Mouse (Mus musculus) regulatory T cell (primary cell): Measurements from ENCODE around the gene Txnrd2.

Experiments
- in situ Hi-C: fragments of 300-600 bp; cut with MboI, MseI; formaldehyde crosslinking; loops from one replicate; pipeline ENCODE4 v1.15.1; 2025; ENCODE audit warnings: high pct_unique_total_duplicates

Gene Txnrd2

DNA sequence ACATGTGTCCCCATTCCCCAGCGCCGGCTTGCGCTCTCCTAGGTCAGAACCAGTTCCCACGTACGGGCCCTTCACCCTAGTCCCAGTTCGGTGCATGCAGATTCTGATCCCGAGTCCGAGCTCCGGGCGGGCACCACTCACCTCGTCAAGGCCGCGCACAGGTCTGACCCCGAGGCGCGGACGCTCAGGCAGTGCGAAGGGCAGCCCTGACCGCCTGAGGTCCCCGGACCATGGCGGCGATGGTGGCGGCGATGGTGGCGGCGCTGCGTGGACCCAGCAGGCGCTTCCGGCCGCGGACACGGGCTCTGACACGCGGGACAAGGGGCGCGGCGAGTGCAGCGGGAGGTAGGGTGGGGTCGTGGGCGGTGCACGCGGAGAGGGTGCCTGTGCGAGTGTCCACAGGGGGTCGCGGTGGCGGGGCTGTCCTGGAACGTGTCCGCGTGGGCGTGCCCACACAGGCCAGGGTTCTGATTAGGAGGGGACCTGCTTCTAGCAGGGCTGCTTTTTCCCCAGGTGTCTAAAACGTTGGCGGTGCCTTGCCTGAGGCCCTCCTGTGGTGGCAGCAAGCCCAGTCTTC, at the start of gene Txnrd2:
TSS of gene Txnrd2 (plus strand) at position 170 of the 577 bp plus-strand sequence.
- in situ Hi-C loops = no loop called here

DNA sequence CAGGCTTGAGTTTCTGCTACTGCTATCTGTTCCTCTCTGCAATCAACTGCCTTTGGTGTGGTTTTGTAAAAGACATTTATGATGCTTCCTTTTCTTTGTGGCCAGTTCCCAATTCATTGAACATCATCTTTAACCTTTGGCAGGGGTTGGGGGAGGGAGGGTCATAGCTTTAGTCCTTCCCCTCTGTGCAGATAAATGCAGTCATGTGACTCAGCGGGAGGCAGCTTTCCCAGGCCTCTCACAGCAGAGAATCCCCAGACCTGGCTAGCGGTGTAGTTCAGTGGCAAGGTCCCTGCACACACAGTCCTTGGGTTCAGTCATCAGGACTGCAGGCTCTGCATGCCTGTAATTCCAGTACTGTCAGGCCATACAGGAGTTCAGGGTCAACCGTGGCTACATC, 49.0 kb upstream of the Txnrd2 start:
- in situ Hi-C loops = no loop called here

DNA sequence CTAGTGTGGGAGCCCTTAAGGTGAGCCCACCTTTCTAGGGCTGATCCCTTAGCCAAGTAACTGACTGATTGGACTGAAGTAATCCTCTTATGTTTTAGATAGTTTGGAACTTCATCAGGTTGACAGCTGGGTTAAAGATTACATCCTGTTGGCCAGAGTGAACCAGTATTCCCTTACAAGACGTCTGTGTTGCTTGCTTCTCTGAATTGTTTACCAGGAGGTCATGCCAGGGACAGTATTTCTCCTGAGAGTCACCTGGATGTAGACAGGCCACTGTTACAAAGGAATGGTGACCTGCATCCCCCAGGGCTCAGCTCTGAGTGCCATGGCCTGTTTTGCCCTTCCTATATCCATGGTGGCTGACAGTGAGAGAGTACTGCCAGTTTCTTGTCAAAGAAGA, 47.7 kb upstream of the Txnrd2 start:
- in situ Hi-C loops = no loop called here

DNA sequence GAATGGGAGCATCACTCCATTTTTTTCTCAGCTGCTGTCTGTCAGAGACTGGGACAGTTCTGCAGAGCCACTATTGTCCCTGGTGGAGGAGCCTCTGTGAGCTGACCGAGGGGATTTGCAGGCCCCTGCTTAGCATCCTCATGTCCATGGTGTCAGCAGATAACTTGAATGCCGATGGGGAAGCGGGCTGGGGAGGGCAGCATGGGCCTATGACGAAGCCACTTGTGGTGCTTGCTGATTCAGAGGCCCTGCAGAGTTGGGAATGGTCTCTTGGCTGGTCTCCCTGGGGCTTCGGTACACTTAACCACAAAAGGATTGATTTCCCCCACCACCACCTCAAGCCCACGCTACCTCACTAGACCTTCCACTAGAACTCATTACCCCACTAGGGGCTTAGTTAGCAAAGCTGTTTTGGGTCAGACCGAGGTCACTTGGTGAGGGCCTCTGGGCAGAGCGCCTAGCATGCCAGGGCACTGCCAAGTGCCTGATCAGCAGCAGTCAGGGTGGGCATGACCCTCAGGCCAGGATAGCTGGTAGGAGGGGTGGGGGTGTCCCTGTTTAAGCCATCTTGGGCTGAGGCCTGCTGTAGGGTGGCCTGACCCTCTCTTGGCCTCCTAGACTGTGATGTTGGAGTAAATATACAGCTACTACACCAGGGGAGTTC, 46.7 kb upstream of the Txnrd2 start:
- in situ Hi-C loops = no loop called here

DNA sequence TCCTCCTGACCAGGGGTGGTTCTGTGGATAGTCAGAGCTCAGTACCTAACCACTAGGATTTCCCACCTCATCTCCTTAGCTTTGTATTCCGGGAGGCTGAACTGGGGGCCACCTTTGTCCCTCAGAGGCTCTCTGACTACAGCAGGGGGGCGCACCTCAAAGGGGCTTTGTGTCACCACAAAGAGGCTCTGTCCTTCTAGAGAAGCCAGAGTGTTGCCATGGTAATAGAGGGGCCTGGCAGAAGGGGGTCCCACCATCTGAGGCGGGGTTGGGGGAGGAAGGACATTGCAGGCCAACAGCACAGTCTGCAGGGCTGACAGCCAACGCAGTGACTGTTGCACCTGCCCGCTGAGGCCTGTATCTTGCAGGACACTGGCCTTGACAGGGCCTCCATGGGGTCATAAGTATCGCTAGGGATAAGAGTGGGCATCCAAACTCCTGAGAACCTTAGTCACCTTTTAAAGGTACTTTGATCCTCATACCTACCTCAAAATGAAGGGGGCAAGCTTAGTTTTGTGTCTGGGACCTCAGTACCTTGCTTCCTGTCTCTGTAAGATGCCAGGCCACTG, 45.6 kb upstream of the Txnrd2 start:
- in situ Hi-C loops = no loop called here

DNA sequence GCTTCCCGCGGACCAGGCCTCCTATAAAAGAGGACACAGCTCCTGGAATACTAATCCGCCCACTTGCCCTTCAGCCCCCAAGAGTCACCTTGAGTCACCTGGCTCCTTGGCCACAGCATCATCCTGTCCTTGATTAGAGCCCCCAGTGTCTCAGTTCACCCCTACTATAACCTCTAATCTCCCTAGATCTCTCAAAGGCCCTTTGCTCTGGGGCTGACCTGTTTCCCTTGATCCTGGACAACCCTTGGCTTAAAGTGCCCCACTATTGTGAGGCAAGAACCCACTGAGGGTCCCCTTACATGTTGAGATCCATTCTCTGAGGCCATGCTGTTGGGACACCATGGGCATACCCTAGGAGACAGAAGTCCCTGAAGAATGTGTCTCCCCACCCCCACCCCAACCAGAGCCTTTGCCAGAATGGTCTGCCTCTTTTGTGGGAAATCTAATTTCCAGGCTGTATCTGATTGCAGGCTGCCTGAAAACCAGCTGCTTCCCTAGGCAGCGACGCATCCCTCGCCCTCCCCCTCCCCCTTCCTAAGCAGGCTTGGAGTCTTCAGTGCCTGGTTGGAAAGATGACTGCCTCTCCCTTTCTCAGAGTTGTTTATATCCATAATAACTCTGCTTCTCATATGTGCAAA, 44.4 kb upstream of the Txnrd2 start:
- in situ Hi-C loops = no loop called here

DNA sequence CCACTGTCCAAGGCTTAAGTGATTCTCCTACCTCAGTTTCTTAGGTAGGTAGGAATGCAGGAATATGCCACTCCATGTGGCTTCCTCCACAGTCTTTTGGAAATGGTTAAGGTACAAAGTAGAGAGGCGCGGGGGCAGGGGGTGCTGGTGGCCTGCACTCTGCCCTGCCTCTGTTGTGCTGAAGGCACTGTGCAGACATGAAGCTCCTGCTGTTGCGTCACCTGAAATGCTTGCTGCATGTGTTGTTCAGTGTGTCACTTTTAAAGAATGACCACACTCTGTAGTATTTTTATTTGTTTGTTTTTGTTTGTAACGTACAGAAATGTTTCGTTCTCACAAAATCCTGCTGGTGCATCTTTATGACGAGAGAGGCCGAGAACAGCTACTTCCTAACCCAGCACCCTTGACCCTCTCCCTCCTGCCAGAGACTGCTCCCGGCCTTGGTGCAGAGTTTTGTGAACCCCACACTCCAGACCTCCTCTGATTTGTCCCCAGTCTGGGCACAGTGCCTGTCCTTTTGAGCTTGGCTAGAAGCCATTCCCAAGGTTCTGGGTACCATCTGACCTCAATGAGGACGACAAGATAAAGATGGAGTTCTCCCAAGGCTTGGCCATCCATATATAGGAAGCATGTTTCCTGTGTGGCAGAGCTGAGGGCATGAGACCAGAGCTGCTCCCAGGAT, 43.0 kb upstream of the Txnrd2 start:
- in situ Hi-C loops = no loop called here

DNA sequence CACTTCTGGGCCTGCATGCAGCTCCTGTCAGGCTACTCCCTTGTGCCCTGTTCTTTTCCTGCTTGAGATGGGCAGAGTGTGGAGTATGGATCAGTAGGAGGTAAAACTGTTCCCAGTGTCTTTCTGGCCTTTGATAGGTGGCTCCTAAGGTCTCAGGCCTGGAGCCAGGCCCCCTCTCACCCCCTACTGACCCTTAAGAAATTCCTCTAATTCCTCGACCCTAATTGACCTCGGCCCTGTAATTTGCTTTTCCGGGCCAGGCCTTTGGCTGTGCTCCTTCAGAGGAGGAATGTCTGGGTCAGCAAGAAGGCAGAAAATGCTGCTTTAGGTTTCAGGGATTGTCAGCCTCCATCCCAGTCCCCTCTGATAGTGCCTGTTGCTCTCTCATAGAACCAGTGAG, 42.4 kb upstream of the Txnrd2 start:
- in situ Hi-C loops = no loop called here

DNA sequence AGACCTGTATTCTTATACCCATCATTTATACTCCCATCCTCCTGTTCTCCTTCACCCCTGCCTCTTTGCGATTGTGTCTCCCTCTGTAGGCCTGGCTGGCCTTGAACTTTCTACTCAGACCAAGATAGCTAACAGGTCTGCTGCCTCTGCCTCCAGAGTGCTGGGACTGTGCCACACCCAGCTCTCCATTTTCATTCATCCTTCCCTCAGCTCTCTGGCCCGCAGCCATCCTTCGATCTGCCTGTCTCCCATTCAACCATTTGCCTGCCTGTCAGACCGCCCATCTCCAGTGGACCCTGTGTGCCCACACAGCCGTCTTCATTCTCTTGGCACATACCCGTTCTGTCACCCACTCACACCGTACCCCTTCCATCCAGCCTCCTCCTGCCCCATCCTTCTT, 42.0 kb upstream of the Txnrd2 start:
- in situ Hi-C loops = no loop called here

DNA sequence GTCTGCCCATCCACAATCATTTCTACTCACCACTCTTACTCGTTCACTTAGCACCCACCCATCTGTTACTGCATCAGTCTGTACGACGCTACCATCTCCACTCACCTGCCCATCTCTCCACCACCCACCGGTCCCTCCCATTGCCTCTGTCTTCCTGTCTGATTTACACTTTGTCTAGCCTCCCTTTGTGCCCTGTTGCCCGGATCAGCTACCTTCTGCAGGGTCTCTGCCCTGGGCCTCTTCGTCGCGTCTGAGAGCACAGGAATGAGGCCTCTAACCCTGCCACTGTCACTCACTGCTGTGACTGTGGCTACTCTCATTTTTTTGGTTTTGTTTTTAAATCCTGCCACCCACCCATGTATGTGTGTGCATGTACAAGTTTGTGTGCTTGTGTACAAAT, 41.5 kb upstream of the Txnrd2 start:
- in situ Hi-C loops = no loop called here

DNA sequence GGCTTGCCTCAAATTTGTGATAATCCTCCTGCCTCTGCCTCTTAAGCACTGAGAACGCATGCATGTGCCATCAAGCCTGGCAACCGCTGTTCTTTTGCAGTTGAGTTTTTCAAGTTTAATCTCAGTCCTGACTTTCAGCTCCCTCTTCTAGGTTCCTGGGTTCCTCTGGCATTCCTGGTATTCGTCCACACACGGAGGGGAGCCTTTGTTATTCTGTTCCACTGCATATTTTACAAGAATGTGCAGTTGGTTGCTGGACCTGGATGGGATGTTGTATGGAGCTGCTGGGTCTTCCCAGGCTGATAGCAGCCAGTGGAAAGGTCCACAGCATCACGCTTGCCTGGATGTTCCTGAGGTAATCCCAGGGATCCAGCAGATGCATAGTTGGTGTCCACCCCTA, 40.8 kb upstream of the Txnrd2 start:
- in situ Hi-C loops = no loop called here

DNA sequence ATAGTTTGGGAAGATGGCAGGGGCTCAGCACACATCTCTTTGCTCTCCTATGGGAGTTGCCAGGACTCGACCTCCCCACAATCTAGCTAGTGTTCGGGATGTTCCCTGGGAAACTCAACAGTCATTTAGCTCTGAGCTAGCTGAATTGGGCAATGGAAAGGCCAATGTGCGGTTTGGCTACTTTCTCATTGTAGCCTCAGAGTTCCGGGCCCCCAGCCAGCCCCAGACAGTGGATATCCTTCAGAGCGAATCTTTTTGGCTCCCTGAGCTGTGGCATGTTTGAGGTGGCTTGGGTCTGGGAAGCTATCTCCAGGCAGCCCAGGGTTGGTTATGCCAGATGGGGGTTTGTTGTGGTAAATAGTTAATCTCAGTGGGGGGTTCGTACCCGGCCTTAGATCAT, 39.7 kb upstream of the Txnrd2 start:
- in situ Hi-C loops = no loop called here

DNA sequence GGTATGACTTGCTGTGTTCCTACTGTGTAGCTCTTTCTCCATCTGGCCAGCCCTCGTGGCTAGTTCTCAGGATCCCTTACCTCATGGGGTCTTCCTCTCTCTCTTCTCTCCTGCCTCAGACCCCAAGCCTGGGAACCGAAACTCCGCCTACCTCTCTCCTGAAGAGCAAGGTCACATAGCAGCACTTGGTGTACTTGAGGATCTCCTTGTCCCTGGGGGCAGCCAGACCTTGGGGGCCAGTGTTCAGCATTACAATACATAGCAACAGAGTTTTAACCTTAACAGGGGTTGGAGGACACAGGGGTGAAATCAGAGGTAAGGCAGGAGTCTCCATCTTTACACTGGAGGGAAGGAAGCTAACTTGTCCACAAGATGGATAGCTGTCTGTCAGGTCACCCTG, 39.2 kb upstream of the Txnrd2 start:
- in situ Hi-C loops = no loop called here

DNA sequence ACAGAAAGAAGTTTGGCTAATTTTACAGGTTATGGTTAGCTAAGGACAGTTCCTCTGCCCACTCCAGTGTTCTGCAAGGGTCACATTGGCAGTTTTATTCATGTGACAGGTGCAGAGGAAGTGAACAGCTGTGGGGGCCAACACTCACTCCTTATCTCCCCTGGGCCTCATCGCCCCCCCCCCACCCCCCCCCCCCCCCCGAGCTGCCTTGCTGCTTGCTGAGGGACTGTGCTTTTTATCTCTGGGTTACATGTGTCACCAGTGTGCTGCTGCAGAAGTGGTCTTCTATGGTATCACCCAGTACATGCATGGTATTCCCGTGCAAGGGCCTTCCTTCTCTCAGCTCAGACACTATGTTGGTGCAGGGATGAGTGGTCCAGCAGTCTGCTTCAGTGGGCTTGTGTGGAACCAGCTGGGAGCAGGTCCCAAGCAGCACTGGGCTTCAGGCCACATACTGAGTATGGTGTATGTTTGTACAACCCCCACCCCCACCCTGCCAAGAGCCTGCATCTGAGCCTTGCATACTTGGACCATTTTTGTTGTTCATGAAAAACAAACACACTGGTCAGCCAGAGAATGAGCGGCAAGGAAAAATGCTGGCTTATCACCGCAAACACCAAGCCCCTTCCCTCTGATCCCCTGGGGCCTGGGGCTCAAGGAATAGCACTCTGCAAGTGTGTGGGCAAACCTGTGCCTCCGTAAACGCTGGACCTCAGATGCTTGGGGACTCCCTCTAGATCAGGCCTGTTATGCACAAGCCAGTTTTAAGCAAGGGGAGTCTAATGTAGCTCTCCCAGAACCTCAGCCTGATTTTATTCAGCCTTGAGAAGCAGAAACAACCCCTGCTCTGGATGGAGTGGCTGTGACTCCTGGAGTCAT, 38.2 kb upstream of the Txnrd2 start:
- in situ Hi-C loops = no loop called here

DNA sequence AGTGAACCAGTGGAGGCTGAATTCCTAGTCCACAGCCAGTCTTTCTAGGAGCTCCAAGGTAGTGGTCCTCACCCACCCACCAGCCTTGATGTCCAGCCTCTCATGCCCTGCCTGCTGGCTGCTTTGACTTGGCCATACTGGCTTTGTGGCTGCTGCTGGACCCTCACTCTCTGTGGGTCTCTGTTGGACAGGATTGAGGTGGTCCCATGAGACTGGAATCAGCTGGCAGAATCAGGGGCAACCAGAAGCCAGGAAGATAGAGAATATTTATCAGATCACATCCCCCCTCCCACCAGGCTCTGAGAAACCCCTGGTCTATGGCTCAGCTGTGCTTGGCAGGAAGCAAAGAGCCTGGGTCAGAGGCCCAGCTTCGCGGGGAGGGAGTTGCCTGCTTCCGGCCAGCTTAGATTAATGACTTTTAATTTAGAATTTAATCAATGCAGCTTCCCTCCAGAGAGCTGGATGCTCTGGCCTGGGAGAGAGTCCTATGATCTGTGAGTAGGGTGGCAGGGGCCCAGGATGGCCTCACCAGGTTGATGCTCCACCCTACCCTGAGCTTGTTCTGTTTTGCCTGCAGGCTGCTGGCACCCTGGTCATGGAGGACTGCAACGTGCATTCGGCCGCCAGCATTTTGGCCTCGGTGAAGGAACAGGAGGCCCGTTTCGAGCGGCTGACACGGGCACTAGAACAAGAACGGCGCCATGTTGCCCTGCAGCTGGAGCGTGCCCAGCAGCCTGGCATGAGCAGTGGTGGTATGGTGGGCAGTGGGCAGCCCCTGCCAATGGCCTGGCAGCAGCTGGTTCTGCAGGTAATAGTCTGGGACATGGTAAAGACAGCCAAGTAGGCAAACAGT, 37.4 kb upstream of the Txnrd2 start:
- in situ Hi-C loops = no loop called here

DNA sequence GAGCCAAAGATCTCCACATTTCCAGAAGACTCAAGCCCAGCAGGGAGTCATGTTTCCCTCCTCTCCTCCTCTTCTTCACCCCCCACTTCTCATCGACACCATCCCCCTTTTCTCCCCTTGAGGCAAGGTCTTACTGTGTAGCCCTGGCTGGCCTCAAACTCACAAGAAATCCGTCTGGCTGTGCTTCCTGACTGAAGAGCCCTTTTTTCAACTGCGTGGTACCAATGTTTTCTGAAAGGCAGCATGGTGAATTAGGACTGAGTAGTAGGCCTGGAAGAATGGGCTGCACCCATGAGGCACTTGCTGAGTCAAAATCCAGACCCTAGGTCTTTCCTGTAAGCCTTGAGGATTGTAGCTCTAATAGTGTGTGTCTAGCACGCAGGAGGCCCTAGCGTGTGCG, 35.8 kb upstream of the Txnrd2 start:
- in situ Hi-C loops = no loop called here

DNA sequence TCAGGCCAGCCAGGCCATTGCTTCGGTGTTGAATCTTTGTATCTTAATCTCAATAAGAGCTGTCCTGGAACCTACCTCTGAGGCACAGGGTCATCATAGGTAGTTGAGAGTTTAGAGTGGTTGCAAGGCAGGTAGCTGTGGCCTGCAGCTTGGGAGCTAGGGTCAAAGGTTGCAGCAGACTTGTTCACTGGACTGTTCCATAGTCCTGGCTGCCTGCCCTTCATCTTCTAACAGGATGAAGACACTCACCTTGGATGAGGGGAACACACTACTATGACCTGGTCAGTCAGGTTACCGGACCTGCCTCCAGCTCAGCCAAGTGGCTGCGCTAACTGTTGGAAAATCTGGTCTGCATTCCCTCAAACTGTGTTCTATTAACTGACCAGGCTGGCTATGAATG, 35.1 kb upstream of the Txnrd2 start:
- in situ Hi-C loops = no loop called here

DNA sequence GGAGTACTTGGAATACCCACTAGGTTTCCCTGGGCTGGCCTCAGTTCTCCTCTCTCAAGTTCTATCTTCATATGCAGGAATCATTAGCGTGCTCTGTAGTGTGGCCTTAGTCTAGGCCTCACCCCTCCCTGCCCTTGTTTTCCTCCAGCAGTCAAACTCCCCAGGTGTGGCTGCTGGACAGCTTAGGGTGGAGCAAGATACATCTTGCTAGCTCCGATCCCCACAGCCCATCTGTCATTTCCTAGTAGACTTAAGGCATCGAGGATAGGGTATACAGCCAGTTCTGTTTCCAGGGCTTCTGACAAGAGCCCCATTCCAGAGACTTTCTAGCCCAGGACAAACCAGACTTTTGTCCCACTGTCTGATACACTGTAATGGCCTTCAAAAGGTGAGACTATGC, 34.5 kb upstream of the Txnrd2 start:
- in situ Hi-C loops = no loop called here

DNA sequence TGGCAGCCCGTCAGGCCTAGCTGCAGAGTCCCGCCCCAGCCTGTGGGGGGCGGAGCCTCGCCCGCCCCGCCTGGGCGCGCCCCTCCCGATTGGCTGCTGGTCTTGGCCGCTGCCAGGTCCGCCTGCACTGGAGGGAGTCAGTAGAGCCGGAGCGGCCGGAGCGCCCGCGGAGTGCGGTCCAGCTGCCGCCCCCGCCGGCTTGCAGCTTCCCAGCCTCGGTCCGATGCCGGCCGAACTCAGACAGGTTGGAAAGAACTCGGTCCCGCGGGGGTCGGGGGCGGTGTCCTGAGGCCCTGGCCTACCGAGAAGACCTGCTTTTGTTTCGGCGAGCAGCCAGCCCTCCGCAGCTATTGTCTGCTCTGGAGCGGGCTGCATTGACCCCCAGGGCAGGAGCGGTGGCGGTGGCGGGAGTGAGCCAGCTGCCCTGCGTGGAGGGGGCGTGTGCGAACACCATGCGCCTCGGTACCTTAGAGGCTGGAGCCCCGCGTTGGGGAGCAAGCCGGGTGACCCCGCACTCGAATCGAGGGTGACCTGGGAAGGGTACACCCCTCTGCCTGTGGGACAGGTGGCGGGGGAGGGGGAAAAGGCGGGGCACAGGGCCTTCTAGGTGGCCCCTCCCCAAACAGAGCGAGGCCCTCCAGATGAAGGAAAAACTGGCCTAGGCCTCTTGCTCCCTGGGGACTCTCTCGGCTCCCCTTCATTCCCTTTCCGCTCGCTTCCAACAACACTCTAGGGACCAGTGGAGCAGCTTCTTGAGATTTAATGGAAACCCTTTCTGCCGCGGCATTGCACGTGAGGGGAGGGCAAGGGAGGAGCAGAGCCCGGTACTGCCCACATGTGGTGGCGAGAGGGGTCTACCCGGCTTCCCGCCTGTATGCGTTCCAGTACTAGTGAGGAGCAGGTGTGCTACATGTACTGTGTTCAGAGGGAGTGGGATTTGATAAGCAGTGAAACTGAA, 33.4 kb upstream of the Txnrd2 start:
- in situ Hi-C loops = no loop called here
